ENCODE assay signal across 2 mouse cellular contexts in the genomic region with DNA sequence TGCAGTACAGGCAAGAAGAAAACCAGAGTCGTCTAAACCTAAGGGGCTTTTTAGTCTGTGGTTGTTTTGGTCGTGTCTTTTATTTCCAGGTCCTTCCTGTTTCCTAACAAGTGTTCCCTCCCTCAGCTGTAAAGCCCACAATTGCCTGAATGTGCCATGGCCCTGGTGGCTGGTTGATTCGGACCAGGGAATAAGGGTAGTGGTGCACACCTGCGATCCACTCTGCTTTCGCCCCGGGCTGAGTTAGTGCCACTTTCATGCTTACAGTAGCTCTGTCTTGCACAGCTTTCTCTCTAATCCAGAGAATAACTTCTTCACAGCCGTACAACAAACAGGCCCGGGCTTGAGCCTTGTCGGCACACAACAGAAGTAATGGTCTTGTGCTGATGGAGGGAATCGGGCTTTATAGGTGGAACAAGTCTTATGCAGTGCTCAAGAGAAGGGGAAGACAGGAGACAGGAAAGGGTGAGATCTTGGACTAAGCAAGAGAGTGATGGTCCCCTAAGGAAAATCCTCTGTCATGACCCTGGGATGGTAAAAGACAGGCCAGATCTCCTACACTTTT.
TF ChIP-seq lines count a peak whose summit lies in the region.

No protein-coding gene starts in this region.

TF ChIP-seq in C2C12, 6 proteins besides CTCF, POLR2A, EP300 and RAD21:
- TF ChIP-seq FOSL1 (IDR thresholded peaks at IDR 0.05; ENCODE audit: insufficient read depth, low read length, poor library complexity, severe bottlenecking), result no peak
- no peak for TF ChIP-seq MAX (IDR thresholded peaks at IDR 0.05)
- no peak for TF ChIP-seq MYOG (IDR thresholded peaks at IDR 0.05; ENCODE audit: control insufficient read depth, extremely low read depth, insufficient read length)
- TF ChIP-seq CEBPB (IDR thresholded peaks at IDR 0.05; ENCODE audit: low read depth), result no peak
- TF ChIP-seq MYOD1 (IDR thresholded peaks at IDR 0.05; ENCODE audit: control insufficient read depth, insufficient read length, low read depth), result no peak
- no peak for TF ChIP-seq USF1 (IDR thresholded peaks at IDR 0.05; ENCODE audit: low read depth)

TF ChIP-seq in MEL, 35 proteins besides CTCF, POLR2A, EP300 and RAD21:
- TF ChIP-seq MXI1 (IDR thresholded peaks at IDR 0.05; ENCODE audit: low read depth, low read length) (no peak), GATA1 (IDR thresholded peaks at IDR 0.05; ENCODE audit: low read depth, low read length) (no peak), POLR2AphosphoS2 (IDR thresholded peaks at IDR 0.05; ENCODE audit: low read length) (no peak), E2F4 (IDR thresholded peaks at IDR 0.05; ENCODE audit: borderline replicate concordance, low read depth, low read length) (no peak), NELFE (IDR thresholded peaks at IDR 0.05; ENCODE audit: low read depth, low read length) (no peak), ELF1 (IDR thresholded peaks at IDR 0.05; ENCODE audit: low read depth, low read length) (no peak), TCF12 (IDR thresholded peaks at IDR 0.05; ENCODE audit: low read depth, low read length) (no peak), TAL1 (IDR thresholded peaks at IDR 0.05; ENCODE audit: low read length) (no peak), UBTF (IDR thresholded peaks at IDR 0.05; ENCODE audit: borderline replicate concordance, insufficient read depth, low read depth, low read length) (no peak), RCOR1 (IDR thresholded peaks at IDR 0.05; ENCODE audit: low read depth, low read length) (no peak), SMC3 (IDR thresholded peaks at IDR 0.05; ENCODE audit: low read depth, low read length) (no peak), MEF2A (IDR thresholded peaks at IDR 0.05; ENCODE audit: extremely low read depth, insufficient replicate concordance, low read depth, low read length, poor library complexity, severe bottlenecking) (no peak), ZC3H11A (IDR thresholded peaks at IDR 0.05; ENCODE audit: low read depth, low read length) (no peak), USF1 (IDR thresholded peaks at IDR 0.05; ENCODE audit: low read depth, low read length) (no peak), JUND (IDR thresholded peaks at IDR 0.05; ENCODE audit: low read depth, low read length) (no peak), NRF1 (IDR thresholded peaks at IDR 0.05; ENCODE audit: insufficient read depth, low read depth, low read length, poor library complexity, severe bottlenecking) (no peak), ETS1 (IDR thresholded peaks at IDR 0.05; ENCODE audit: low read depth, low read length) (no peak)
